Mouse (Mus musculus): ENCODE measurements at regions not wholly inside any gene's neighbourhood (a gene's known extent, or its start where the extent isn't known, plus 50 kb on each side); places are given as distances from the start of the nearest gene placed in this dataset.

DNA sequence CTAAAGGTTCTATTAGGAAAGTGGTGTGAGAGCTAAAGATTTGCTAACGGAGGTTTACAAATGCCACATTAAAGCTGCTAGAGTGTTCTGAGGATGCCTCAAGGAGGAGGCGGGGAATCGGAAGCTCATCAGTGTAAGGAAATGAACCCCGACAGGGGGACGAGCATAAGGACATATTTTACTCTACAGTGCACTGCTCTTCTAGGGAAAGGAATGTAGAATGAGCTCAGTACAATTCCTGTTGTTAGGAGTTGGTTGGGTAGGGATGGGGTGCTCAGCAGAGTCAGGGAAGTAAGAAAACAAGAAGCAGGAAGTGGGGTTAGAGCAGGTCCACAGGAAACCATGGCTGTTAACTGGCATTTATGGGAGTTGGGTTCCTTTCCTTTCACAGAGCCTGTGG is 54.6 kb downstream of the Mex3b start:
- peak in 1 of 2 experiments; percentile 48 for DNase-seq

DNA sequence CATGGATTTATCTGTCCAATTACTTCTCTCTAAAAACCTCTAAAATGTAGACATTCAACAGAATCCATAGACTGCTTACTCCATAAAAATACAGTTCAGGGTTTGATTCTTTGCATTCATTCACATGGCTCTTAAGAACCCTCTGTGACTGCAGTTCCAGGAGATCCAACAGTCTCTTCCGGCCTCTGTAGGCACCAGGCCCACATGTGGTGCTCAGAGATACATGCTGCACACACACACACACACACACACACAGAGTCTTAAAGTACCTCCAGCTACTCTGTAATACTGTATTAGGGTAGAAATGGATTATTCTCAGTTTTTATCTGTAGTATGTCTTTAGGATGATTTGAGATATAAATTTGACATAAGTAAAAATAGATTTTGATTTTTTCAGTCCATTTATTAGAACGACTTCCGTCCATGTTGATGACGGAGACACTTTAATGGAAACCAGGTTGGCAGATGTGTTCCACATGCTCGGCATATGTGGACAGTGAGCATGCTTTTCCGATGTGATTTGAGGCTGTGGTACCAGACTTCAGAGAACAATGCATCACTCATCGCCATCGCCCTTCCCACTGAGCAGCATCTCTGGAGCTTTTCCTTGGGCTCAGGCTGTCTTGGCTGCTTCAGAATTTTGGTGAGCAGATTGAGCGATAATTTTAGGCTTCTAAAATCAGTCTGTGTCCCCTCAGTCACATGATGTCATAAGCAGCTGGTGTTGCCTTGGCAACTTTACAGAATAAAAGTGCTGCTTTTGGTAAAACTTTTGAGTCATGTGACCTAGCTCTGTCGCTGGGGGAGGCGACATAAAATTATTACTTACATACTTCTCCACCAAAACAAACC is 56.3 kb downstream of the Mex3b start:
- DNase-seq: peak in 1 of 2 experiments; percentile 27

DNA sequence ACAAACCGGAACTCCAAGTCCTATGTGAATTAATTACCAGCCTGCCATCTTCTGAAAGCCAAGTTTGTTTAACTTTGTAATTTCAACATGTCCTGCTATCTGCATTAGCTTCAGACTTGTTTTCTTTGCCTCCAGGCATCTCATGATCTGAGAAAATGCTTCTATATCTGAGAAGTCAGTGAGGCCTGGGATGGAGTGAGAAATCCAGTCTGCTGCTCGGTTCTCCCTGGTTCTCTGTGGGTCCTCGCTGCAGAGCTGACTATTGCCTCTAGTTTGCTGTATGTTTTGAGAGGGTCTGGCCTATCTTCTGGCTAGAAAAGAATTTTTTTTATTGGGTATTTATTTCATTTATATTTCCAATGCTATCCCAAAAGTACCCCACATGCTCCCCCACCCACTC is 57.0 kb downstream of the Mex3b start:
- no peak for DNase-seq

DNA sequence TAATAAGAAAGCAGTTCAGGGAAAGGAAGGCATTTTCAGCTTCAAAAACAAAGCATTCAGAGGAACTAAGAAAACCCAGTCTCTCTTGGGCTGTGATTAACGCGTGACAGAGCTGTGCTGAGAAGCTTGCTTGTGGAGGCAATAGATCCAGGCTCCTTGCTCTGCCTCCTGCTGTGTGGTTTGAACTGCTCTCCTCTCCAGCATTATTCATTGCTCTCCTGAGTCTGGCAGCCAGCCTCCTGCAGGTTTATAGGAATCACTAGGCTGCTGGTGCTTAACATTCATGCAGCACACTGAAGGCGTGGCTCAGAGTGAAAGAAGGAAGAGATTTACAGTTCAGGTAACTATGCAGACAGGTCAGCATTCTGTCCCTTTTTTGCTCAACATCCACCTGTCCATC is 71.2 kb downstream of the Mex3b start:
- no peak for DNase-seq

DNA sequence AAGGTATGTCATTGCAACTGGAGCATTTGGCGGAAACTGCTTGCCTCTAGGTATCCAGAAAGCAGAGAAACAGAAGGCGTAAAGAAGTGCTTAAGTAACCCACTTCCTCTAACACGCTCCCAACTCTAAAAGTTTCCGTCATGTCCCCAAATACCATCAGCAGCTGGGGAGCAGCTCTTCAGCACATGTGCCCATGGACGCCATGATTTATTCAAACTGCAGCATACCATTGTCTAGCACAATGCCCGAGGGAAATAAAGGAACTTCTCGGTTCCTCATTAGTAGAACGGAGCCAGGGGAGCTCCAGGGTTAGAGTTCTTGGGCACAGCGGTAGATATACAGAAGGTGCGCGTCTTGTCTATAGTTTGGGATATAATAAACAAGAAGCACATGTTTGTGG is 72.4 kb downstream of the Mex3b start:
- no peak for DNase-seq

DNA sequence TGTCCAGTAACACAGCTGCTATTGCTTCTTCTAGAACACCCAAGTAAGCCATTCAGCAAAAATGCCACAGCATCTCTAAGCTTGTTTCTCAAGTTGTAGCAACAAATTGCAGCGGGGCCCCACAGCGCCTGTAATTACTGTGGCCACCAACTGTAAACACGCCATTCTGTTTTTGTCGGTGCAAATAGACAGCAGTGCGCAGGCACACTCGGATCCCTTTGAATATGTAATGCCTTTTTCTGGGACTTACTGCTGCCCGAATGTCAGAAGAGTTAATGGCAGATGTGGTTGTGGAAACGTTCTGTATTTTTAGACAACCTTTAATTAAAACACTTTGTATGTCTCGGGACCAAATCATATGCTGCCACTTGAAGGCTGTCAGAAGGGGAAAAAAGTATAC is 76.2 kb downstream of the Mex3b start:
- DNase-seq: no peak

DNA sequence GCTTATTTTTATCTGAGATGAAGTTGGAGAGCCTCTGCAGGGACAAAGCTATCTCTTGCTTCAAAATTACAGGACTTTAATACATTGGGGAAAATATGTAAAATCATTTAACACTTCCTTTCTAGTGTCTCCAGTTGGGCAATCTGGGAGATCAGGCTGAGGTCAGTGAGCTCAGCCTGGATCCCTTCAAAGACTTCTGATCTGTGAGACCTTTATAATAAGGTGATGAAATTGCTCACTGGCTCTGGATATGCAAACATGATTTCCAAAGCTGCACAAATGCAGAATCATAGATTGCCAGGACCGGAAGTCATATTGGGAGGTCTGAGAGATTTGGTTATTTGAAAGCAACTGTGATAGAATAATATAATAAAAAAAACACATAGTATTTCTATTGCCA is 76.7 kb downstream of the Mex3b start:
- DNase-seq: no peak

DNA sequence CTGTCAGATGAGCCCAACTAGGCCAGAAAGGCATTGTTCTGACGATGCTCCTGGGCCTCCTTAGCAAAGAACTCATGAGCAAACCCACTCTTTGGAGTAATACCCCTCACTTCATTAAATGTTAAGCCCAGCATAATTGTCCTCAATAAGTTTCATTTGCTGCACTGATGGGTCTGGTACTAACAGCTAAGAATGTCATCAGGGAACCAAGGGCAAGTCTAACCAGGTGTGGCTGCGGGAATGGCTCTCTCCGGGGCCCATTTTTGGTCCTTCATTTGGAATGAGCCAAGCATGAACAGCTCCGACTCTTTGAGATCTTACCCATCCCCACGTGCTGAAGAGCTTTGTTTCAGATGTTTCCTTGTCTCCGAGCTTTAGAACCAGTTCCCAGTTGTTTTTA is 82.2 kb downstream of the Mex3b start:
- no peak for DNase-seq

DNA sequence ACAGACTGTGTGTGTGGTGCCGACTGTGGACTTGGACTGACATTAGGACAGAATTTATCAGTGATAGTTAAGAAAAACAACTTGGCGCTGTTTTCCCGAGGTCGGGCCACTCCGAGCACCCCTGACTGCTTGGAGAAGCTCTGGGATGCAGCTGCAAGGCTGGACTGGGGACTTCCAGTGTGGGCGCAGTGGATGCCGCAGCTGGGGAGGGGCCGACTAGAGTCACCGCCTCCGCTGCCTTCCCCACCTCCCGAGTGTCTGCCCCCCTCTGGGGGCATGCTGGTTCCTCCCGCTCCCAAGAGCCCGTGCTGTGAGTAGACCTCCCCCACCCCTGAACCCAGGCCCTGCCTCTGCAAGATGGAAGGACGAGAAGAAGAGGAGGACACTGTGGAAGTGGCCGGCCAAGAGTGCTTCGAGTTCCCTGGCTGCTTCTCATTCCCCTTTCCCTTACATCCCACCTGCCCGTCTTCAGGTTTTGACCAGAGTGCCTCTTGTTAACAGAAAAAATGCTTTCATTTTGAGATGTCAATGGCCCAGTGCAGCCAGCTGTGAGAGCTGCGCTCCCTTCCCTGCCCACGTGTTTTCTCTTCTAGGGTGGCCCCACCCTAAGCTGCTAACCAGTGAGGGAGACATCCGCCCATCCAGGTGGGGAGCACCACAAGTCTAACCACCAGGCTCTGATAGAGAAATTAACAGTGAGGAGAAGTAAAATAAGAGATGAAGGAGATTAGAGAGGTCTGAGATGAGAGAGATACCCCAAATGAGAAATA is 90.3 kb downstream of the Mex3b start:
- DNase-seq: no peak

DNA sequence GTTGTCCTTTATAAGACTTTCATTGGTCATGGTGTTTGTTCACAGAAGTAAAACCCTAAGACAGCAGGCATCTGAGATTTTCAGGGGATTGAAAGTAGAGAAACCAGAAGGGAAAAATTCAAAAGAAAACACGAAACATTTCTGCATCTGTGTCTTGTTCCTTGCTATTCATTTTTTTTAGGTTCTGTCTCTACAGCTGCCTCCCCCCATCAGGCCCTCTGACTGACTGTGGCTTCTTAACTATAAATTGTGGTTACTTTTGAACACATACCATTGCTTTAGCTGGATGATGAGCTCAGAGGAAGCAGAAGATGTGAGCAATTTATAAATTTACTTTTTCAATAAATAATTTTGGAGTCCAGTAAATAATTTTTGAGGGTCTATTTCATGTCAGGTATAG is 103.5 kb downstream of the Mex3b start:
- DNase-seq: no peak

DNA sequence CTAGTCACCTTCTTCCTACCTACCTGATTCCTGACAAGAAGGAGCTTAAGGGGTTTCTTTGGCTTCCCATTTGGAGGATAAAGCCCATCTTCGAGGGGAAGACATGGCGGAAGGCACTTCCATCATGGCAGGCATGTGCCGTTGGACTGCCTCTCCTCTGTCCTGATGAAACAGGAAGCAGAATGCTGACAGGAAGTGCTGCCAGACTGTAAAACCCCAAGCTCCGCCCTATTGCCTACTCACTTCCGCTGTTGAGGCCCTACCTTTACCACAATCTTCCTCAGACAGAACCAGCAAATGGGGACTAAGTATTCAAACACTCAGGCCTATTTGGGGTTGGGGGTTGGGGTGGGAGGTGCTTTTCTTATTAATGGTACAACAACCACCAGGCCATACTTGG is 104.1 kb downstream of the Mex3b start:
- DNase-seq: no peak

DNA sequence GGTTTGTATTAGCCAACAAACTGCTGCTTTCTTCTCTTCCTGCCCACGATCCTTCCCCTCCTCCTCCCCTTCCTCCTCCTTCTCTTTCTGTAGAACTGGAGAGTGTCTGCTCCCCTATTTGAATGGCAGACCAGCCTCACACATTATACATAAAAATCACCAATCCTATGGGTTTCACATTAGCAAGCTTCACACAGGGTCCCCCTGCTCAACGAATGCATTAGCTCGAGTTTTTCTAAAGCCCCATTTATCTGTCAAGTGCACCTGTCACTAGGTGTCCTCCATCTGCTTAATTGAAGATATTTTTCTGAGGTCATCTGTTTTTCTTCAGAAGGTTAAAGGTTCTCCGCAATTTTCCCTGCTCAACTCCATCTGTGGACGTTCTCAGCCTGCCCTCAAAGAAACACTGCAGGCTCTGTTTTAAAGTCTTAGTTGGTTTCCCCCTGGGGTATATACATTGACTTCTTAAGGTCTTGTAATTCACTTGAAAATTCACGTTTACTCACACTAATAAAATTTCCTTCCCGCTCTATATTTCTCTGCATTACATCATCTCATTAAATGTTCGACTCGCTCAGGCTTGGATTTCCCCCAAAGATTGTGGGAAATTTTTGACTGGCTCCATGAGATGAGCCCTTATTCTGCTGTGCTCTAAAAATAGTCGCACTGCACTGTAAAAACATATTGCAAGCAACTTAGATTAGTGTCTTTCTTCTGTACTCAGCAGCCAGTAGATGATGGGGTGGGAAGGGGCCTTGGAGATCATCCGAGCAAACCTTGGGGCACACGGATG is 105.3 kb downstream of the Mex3b start:
- no peak for DNase-seq

DNA sequence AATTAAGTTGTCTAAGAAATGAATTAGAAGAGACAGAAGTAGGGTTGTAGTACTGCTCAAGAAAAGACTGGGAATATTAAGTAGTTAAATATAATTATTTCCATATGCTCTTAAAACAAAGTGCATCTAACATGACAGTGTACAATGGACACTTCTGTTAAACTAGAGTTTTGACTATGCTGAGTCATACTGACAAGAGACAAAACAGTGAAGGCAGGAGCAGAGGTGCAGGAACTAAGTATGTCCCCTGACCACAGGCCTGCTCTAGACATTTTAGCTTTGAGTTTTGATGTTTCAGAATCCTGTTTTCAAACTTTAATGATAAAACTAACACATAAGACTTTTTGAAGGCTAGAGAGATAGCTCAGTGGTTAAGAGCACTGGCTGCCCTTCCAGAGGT is 123.6 kb downstream of the Mex3b start:
- no peak for DNase-seq

DNA sequence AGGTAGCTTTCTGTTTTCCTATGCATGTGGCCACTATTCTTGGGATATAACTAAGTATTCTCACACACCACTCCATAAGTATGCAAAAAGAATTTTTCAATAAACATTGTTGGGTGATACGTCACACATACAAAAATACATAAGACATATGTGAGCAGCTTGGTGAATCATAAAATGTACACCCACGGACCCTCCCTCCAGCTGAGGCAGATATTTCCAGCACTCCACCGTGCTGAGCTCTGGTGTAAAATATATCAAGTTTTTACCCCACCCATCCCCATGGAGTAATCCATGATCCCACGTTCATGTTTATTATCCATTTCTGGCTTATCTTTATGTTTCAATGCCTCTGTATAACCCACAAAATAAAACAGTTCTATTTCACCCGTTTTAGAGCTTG is 126.0 kb downstream of the Mex3b start:
- DNase-seq: no peak

DNA sequence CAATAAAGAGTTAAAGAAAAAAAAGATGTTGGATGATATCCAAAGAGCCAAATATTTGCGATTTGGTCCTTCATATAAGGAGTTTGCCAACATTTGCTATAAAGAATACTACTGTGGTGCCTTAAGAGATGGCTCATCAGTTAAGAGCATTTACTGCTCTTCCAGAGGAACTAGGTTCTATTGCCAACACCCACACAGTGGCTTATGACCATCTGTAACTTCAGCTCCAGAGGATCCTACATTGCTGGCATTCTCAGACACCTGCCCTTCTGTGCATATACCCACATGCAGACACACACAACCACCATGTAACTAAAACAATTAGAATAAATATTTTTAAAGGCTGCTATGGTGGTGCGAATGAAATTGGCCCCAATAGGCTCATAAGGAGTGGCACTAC is 131.7 kb downstream of the Mex3b start:
- no peak for DNase-seq

DNA sequence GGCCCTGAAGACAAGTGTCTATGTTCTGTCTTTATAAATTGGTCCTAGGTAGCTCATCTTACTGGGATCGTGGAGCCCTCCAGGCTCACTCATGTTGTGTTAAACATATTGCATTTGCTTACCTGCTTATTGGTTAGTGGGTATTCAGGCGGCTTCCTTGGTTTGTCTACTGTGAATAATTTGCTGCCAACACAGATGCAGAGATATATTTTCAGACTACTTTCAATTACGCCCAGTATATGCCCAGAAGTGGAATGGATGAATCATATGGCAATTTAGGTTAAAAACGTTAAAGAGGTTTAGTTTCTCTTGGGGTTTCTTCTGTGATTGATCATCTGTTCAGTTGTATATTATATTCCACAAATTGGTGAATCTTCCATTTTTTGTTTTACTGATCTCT is 140.4 kb downstream of the Mex3b start:
- DNase-seq: no peak

DNA sequence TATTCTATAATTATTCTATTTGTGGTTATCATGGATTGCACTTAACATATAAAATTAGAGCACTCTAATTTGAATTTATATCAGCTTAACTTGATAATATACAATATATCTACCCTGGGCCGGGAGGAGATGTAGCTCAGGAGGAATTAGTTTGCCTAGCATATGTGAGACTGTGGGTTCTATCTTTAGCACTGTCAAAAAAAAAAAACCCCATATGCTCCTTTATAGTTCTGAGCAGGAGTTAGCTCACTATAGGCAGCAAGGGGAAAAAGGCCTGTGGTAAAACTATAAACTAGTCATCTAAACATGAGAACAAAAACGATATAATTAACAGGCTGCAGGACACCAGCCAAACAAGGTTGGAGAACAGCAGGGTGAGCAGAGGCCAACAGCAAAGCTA is 145.0 kb downstream of the Mex3b start:
- DNase-seq: no peak

DNA sequence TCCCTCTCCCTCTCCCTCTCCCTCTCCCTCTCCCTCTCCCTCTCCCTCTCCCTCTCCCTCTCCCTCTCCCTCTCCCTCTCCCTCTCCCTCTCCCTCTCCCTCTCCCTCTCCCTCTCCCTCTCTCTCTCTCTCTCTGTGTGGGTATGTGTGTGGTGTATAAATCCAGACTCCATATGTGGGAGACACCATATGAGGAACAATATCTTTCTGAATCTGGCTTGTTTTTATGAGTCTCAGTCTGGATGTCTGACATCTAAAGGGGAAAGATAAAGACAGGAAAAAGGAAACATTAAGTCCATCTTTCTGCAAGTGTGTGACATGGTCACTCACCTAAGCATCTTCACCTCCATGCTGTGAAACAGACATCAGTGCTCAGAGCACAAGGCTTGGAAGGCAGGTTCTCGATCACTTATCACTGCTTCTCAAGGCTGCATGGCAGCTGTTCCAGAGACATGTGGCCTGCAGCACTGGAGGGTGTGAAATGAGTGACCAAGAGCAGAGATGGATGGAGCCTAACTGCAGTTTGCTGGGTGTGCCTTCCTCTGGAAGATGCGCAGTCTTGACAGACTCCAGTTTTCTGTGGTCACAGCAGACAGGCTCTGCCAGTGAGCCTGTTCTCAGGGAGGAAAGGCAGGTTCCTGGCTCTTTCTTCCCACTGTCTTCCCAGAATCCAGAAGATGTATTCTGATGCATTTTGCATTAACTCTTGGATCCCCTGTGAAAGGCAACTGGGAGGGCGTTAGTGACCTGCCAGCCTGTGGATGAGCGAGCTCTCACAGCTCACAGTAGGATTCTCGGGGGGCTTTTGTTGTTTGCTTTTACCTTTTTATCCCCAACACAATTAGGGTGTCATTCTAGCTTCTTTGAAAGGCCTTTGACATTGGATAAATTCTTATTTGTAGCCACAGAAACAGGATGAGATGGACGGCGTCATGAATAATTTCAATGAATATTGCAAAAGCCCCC is 147.9 kb downstream of the Mex3b start:
- no peak for DNase-seq

DNA sequence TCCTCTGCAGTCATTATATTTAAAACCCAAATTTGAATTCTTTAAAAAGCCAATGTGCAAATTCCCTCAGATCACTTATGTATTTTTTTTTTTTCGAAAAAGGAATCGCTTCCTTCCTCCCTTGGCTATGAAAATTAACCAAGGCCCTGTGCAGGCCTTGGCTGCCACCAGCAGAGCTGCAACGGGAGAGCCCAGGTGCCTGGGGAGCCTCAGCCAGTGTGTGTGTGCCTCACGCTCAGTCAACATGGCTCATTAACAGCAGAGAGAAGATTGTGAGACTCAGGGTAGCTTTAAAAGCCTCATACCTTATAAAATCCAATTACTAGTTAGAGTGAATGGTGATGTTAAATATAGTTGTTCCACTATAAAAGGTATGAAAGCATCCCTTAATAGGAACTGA is 148.6 kb downstream of the Mex3b start:
- DNase-seq: no peak

DNA sequence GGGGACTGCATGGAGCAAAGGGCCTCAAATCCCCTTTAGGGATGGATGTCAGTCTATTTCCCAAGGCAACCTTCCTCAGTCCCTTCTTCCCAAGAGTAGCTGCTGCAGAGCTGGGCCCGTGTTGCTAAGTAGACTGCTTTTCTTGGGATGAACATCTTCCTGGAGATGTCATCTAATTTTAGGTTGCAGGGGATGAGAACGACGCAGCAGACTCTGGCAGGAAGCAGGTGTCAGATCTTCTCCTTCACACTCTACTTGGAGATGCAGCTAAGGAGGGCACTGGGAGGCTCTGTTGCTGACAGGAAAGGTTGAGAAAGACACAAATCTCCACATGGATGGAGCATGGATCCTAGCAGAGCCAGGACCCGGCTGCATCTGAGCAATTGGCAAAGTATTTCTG is 149.4 kb downstream of the Mex3b start:
- DNase-seq: no peak

DNA sequence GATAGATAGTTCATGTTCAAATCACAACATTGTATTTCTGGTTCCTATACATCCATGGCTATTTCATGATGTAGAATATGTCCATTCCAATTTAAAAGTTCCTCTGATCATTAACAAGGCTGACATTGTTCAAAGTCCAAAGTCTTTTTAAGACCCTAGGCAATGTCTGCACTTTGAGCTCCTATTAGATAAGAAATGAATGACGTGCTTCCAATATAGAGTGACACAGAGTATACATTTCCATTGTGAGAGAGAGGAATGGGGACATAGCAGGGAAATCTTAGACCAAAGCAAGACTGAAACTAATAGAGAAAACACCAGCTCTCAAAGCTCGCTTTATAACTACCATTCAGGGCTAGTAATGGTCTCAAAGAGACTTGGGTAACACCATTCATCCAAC is 153.5 kb downstream of the Mex3b start:
- no peak for DNase-seq

DNA sequence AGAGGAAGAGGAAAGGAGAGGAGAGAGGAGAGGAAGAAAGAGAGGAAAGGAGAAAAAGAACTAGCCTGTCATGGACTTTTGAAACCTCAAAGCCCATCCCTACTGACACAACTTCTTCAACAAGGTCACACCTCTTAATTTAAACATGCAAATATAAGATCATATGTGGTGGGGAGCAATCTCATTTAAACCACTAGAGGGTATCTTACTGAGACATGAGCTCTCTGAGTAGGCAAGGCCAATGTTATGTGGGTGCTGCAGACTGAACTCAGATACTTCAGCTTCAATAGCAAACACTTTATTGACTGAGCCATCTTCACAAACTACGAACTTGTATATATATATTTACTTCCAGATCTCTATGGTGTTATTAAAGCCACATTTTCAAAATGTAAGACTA is 156.9 kb downstream of the Mex3b start:
- DNase-seq: no peak

Measured in kidney, postnatal 4 days (tissue).